Mouse (Mus musculus): Measurements from ENCODE around the gene Ccnc.

DNA sequence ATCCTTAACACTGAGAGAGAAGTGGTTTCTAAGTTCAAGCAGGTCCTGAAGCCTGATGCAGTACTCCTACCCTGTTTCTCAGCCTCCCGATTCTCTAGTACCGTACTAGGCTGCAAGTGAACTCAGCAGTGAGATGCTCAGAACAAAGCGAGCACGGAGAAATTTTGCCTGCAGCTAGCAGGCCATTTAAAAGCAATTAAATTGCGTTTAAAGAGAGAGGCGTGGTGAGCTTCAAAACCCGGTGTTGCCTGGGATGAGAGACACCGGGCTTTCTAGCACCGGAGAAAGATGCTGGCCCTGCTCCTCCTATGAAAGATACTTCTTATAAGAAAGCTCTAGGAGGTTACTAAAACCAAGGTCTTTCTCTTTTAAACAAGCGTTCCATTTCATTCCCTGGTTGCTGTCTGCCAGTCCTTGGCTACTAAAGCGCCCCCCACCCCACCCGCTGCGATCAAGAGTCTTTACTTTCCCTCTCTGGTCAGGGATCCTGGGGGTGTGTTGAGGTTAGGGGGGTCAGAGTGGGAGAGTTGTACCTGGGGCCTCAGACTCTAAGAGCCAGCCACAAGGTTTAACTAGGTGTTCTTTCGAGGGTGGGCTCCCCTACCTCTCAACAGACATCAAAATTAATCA lies 43.0 kb upstream of the Ccnc start:
- TF ChIP-seq CTCF (IDR thresholded peaks at IDR 0.05; ENCODE audit: low read depth) (no peak), EP300 (IDR thresholded peaks at IDR 0.05; ENCODE audit: low read depth) (no peak)

All from liver, postnatal 0 days (tissue).